Mouse (Mus musculus) kidney, postnatal 25 days (tissue): ENCODE results near the gene Vmn1r1.
A peak's percentile ranks its signal among the peaks of the same experiment; 100 is the strongest.
"Not testable (repeated sequence)": the region's sequence is repeated elsewhere in the genome, so short reads cannot be mapped to it uniquely, and the experiment has no call there.

ENCODE experiments used
- DNase-seq, 2 experiments: peaks; one replicate each; pipeline ENCODE4 v3.0.0; 2021; ENCODE audit warnings: mixed read lengths in 2 of 2

The Vmn1r1 gene

DNA sequence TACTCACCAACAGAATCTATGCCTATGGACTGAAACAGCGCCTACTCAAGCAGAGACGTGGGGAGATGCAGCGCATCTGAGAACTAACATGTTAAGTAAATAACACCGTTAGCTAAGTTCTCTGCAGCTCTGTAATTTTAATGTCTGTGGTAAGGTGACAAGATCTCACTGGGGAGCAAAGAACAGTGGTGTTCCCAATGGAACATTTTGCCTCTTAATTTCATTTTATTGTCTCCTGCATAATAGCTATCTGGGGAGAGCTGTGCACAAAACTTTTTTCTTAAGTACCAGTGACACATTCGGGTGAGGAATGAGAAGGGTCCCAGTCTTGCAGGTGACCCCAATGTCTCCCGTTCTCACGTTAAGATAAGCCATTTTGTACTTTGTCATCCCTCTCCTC lies at the start of gene Vmn1r1:
Gene Vmn1r1, minus strand, starts transcription at position 101 of the 400 bp plus-strand sequence.
- no peak for DNase-seq

DNA sequence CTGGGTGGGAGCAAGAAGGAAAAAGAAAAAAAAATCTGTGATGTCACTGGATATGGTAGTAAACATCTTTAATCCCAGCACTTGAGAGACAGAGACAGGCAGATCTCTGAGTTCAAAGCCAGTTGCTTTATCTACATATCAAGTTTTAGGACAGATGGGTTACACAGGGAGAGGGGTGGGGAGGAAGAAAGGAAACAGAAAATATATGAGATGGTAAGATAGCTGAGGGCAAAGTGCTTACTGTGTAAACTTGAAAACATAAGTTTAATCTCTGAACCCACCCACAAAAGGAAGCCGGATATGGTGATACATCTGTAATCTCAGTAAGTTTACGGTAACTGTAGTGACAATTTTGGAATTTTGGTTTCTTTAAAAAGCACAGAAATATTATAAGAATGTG lies 46.0 kb upstream of the Vmn1r1 start:
- no peak for DNase-seq

DNA sequence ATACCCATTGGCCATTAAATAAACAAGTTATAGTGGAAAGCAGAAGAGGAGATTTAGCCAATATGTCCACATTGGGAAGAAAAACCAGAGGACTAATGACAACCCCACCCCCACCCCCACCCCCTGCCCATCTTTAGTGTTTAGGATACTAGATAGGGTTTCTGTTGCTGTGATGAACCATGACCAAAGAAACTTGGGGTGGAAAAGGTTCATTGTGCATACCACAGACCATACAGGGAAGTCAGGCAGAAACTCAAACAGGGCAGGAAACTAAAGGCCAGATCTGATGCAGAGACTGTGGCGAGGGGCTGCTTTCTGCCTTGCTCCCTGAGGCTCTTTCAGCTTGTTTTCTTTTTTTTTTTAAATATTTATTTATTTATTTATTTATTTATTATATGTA lies 28.3 kb upstream of the Vmn1r1 start:
- DNase-seq, result no peak

DNA sequence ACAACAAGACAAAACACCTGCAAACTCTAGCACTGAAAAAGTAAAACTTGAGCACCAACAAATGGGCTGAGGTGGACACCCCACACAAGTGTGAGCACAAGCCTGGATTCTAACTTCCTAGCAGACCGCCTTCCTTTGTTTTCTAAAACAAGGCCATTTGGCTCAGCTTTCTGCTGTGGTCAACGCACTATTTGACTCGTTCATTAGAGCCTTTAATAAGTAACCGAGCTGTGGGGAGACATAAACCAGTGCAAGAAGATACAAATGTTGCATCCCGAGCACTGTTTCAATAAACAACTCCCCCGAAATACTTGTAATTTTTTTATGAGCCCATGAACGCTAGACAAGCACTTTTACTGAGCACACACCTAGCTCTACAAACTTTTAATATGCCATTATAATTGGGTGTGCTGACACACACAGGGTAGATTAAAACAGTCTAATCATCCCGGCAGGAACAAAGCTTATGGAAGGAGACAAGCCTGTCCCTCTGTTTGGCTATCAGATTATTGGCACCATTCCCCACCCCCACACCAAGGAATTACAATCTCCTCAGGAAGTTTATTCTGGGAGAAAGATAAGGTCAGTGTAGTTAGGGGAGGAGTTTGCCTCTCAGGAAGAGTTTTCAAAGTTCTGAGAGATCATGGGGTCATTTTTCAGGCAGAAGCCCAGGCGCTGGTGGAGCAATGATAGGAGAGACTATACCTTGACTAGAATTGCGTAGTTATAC lies 27.7 kb upstream of the Vmn1r1 start:
- peak in 1 of 2 experiments; percentile 31 for DNase-seq

DNA sequence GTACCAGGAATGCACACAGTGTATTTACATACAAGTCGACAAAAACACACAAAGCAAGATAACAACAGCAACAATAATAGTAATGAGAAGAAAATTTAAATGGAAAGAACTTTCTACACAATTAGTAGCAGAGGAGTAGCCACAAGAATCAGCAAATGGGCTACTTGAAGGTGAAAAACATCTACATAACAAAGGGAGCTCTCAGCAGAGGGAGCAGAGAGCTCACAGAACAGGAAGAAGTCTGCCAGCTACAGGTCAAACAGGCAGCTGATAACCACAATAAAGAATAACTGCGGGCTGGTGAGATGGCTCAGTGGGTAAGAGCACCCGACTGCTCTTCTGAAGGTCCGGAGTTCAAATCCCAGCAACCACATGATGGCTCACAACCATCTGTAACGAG lies 26.9 kb upstream of the Vmn1r1 start:
- no peak for DNase-seq

DNA sequence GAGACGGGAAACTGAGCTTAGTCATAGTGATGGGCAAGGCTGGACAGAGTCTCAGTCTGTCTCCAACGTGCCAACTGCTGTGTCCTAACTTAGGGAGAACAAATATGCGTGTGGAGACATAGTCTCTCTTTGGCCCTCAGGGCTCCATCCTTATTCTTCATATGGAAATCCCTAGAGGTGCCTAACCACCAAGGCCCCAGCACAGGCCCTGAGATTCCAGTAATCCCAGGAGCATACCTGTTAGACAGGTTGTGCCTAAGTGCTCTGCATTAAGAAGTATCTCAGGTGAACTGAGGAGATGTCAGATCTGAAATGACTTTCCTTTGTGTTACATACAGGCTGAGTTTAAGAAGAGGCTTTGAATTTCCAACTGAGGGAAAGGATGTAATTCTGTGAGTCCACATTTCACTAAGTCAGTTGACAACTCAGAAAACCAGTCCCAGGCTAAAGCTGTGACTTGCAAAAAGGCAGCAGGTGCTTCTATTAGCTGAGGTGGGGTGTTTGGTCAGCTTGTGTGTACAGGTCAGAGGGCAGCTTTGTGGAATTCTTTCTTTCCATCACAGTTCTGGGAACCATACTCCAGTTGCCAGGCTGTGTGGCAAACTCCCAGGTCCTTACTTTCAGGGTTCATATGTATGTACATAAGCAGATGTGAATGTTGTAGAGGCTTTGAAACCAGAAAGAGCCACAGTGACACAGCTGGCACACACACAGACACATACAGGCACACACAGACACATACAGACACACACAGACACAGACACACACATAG lies 25.6 kb upstream of the Vmn1r1 start:
- no peak for DNase-seq

DNA sequence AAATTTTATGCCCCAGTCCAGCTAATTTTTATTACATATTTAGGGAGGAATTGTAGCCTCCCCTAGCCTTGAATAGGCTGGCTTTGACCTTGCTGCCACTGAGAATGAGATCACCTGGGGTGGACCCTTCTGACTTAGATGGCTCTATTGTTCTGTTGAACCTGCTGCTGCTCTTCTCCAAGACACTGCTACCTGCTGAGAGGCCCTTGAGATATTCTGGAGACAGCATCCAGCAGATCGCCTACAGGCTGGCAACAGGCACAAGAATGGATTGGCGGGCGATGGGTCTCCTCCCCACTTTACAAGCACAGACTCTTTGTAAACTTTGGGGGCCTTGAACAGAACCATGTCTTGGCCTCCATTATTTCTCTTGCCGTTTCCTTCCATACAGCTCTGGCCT lies 18.2 kb upstream of the Vmn1r1 start:
- not testable (repeated sequence) for DNase-seq

DNA sequence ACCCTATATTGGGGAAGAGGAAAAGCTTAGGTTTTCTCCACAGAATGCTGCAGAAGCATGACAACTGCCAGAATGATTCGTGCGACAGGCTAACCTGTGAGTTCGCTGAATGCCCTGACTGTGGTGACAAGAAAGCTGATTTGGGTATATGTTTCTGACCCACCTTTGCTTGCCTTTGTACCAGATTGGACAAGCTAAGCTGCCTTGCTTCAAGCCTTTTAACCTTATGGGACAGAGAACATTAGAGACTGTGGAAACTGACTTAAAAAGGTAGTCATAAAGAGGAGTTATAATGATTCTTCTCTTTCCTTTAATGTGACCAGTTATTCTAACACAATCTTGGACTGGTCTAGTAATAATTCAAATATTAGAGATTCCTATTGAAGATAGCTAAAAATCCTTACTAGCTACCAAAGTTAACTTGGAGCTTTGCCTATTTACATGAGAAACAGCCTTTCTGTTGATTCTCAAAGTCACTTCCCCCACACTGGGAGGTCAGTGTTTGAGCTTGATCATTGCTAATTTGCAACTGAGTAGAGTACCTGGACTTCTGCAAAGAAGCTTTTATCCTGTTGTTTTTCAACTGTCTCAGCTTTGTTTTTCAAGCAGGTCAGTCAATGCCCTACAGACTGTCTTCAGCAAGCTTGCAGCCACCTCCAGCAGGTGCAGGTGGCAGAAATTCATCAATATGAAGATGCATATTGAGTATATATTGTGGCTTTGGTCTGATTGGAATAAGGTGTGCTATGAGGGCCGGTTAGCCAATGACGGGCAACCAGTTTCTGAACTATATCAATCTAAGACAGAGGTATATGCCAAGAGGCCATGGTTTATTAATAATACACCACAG lies 17.4 kb upstream of the Vmn1r1 start:
- no peak for DNase-seq

DNA sequence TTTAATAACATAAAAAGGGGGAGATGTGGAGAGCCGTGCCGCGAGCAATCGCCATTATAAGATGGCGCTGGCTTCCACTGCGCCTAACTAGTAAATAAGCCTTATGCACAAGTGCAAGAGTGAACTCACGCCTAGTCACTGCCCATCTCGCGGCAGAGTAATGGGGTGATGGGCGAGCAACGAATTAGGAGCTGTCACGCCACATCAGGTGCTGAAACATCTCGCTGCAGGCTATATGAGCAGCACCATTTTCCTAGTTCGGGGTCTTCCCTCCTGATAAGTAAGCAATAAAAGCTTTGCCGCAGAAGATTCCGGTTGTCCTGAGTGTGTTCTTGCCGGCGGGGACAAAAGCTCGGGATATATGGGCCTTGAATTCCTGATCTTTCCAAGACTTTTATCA lies 12.7 kb upstream of the Vmn1r1 start:
- DNase-seq, result not testable (repeated sequence)

DNA sequence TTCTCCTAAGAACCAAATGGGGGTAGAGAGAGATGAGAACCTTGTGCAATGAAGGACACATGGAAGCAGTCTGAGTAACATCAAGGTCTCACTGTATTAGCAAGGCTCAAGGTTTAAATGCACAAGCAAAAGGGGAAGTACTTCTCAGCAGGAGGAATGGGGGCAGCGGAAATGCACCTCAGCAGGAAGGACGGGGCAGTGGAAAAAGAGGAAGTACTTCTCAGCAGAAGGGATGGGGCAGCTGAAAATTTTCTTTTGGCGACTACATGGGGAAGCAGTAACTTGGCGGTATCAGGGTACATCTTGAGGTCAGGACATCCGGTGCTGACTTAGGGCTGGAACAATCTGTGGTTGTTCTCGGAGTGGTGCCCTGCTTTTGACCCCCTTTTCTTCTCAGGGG lies 5.9 kb upstream of the Vmn1r1 start:
- not testable (repeated sequence) for DNase-seq

DNA sequence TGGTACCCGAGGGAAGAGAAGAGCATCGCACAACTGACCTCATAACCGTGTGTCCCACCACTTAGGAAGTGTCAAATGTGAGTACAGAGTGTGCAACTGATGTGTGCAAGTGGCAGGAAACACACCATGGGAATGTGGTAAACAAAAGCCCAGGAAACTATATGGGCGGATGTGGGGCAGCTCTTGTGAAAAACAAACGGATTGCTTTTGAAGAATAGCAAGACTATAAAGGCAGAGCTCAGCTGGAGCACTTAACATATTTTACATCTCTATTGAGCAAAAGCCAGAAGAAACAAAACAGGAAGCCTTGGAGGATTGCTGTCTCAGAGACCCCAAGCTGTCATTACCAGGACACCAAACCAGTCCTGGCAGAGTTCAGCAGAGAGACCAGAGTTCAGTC lies 1.3 kb downstream of the Vmn1r1 start:
- DNase-seq, result no peak

DNA sequence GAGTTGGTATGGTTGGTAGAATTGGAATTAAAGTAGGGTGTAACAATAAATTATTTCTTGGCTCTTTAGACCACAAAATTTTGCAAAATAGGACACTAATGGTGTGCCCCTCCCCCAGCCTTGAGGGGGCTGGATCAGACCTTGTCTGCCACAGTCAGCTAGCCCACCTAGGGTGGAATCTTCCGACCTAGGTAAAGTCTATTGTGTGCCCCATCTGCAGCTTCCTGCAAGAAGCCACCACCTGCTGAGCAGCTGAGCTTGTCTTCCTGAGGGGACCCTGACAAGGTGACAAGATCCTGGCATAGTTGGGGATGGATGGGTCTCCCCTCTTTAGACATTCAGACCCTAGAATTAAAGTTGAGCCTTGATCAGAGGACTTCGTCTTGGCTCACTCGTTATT lies 4.7 kb downstream of the Vmn1r1 start:
- DNase-seq, result no peak

DNA sequence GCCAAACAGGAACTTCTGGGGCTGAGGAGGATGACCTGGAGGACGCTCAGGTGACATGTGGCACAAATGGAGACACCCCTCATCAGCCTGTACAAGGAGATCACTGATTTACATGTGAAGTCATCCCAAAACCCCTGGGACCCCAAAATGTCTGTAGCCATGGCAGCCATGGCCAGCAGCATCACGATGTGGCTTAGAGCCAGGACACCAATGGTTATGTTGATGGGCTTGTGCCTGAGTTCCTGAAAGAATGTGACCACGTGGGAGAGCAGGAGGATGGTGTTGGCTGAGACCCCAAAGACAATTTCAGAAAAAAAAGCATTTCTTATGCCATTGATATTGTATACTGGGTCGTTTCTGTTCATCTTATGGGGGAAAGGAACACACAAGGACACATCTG lies 6.6 kb downstream of the Vmn1r1 start:
- no peak for DNase-seq

DNA sequence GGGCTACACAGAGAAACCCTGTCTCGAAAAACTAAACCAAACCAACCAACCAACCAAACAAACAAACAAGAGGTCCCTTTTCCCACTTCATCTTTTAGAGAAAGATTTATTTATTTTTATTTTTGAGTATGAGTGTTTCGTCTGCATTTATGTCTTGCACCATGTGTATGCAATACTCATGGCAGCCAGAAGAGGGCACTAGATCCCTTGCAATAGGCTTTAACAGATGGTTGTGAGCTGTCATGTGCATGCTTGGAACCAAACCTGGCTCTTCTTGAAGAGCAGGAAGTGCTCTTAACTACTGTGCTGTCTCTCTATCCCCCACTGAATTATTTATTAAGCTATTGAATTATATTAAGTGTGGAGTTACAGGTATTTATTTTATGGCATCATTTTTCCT lies 14.3 kb downstream of the Vmn1r1 start:
- peak in 1 of 2 experiments; percentile 45 for DNase-seq

DNA sequence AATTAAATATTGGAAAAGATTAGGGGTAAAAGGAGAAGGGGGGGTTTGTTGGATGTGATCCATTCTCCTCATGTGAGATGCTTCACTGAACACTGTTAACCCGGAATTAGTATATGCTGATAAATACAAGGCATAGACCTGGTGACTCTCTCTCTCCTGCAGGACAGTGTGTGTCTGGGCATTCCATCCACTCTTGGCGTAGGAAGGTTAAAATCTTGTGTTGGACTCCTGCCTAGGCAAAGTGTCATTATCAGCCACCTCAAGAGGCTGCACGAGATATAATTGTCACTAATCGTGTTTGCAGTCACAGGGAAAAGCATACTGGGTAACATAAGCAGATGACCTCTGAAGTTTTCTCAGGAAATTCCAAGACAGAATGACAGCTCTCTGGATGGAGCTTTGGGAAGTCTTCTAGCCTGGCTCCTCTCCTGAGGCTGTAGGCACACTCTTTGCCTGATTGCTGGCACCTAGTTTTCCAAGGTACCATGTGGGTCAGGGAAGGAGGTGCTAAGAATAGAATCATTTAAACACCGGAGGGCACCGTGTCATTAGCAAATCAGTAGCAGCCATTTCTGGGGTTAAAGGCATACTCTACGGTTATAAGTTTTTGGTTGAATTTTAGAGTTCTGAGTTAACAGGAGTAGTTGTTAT lies 15.3 kb downstream of the Vmn1r1 start:
- DNase-seq, result no peak

DNA sequence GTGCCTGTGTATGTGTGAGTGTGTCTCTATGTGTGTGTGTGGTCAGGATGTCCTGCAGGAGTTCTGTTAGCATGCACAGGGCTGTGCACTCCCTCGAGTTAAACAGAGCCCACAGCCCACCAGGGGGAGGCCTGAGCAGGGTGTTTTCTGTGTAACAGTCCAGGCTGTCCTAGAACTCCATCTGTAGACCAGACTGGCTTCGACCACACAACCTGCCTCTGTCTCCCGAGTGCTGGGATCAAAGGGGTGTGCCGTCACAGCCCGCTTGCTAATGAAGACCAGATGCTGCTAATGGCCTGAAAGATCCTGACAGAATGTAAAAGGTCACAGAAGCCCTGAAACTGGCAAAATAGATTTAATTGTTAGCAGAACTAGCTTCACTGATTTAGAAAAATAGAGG lies 18.7 kb downstream of the Vmn1r1 start:
- DNase-seq, result no peak

DNA sequence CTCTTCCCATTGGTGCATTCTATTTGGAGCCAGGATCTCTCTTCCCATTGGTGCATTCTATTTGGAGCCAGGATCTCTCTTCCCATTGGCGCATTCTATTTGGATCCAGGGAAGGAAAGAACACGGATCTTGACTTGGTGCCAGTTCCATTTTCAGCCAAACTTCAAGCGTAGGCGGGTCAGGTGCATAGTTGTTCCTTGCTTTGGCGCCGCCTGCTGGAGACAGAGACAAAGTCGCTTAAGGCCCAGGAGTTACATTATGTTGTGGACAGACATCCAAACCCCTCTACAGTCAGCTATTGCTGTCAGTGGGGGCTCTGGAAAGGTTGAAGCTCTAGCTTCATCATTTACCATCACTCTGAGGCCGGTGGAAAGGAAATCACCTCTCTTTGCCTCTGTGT lies 21.0 kb downstream of the Vmn1r1 start:
- peak in 1 of 2 experiments; percentile 22 for DNase-seq

DNA sequence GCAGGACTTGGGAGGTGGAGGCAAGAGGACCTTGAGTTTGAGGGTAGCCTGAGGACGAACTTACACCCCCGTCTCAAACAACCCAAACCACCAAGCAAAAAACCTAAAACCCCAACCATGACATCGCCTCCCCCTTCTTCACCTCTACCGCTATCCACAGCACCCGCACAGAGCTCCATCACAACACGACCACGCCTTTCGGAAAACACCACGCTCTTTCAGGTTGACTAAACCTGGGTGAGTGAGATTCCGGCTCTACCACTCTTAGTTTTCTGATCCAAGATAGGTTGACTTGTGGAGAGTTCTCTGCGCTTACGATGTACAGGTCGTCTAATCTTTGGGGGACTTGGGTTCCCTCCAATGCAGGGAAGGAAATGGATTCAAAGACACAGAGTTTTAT lies 21.6 kb downstream of the Vmn1r1 start:
- no peak for DNase-seq

DNA sequence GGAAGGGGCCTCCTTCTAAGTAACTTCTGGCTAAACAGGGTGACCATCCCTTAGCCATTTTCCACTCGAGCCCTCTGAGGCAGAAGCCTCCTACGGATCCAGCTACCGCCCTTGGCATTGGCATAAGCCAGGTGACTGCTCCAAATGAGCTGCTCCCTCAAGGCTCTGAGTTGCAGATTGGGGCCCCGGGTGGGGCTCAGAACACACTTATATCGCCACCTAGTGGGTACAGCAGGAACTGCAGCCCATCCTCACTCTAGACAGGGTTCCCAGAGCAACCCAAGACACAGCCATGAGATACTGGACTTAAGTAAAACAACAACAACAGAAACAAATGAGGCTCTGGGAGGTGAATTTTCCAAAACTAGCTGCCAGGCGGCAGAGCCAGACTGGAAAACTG lies 23.9 kb downstream of the Vmn1r1 start:
- DNase-seq, result peak; percentile 83 to 90

DNA sequence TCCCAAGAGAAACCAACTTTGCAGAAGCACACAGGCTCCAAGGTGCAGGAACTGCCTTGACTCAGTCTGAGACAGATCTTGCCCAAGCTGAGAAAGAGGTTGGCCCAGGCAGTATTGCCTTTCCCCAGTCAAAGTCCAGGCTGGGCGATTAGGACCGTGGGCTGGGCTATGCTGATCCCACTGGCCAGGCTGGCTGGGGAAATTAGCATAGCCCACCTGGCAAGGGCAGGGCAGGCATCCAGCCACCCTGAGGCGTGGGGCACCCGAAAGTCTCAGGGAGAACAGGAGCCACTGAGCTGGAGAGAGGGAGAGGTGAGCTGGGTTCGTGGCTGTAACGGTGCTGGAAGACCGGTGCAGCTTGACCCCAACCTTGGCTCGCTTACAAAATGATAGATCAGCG lies 24.3 kb downstream of the Vmn1r1 start:
- no peak for DNase-seq

DNA sequence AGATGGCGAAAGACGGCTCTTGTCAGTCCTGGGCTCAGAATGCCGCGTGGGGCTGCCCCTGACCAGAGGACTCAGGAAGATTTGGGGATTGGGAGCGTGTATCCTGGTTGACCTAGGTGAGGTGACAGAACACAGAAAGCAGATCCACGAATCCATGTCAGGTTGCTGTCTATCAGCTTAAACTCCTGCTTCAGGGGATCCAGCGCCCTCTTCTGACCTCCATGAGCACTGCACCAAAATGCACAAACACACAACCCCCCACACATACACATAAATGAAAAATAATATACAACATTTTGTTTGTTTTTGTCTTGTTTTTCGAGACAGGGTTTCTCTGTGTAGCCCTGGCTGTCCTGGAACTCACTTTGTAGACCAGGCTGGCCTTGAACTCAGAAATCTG lies 26.1 kb downstream of the Vmn1r1 start:
- no peak for DNase-seq

DNA sequence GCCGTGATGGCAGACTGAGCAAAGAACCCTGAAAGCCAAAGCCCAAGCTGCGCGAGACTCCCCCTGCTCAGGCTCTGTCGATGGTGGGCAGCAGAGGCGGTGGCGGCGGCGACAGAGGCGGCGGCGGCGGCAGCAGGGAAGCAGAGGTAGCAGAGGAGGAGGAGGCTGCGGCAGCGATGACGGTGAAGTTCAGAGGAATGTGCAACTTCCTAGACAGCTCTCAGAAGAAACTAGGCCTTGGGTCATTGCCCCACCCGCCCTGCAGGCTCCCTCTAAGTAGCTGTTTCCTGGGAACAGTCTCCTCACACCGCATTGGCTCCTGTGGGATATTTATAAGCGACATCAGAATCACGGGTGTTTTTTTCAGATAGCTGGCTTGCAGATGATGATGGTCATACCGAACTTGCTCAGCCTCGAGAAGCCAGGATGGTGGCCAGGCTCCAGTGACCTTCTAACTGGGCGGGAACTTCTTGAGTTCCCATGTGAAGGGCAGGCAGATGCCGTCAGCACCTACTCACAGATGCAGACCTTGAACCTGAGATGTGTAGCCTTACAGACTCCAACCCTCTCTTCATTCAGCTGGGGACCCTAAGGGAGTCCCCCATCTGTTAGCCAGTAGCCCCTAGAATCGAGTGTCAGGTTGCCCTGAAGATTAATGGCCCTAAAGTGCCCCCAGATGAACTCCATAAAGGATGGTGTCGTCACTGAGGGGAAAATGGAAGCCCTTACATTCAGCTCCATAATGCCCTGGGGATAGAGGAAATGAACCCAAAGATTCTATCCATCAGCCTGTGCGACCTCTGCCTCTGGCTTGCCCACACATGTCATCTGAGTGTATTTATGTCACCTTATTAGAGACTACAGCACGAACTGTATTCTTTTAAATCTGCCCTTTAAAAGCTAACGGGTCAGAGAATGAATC lies 26.8 kb downstream of the Vmn1r1 start:
- DNase-seq, result no peak
